Mouse (Mus musculus) heart, postnatal 0 days (tissue): Measurements from ENCODE around the gene Pde2a.

Experiments
- CTCF ChIP-seq: IDR thresholded peaks from 2 replicates; pipeline ENCODE4 v1.5.1; 2016; ENCODE audit warnings: antibody characterized with exemption, control low read depth, low read depth
- EP300 ChIP-seq: IDR thresholded peaks from 2 replicates; pipeline ENCODE4 v1.6.1; 2016; ENCODE audit warnings: antibody characterized with exemption, low read depth

- TF ChIP-seq CTCF (no peak), EP300 (0 out of 2 replicates have a peak, but pooled peaks have one; percentile 31)
These were observed 35.3 kb downstream of the Pde2a start for GRCm38 (mm10) chr7:101456789-101457188.
